Mouse (Mus musculus) 416B (cell line): Measurements from ENCODE around the gene Tmem164.

Experiments
- DNase-seq: peaks from one replicate; pipeline ENCODE4 v3.0.0; 2011; ENCODE audit warnings: low read depth

The Tmem164 gene

GRCm38 (mm10) chrX:142750775-142751174, 69.6 kb downstream of the Tmem164 start:
- DNase-seq: no peak

DNA sequence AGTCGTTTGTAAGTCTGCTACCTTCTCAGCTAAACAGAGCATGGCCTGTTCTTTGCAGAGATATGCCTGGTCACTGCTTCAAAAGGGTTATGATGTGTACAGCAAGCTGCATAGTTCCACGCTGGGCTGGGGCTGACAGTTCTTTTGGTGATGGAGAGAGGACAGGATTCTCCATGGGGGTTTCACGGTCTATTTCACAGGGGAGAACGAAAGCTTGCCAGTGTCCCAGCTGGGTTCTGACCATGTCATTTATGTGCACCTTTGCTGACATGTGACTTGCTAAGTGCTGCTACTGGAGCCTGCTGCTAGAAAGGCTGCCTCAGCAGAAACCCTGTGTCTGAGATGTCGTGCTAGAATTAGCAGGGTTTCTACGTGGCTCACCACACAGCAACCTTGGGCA, 74.3 kb downstream of the Tmem164 start:
- no peak for DNase-seq

GRCm38 (mm10) chrX:142760415-142760814, 79.2 kb downstream of the Tmem164 start:
- no peak for DNase-seq

DNA sequence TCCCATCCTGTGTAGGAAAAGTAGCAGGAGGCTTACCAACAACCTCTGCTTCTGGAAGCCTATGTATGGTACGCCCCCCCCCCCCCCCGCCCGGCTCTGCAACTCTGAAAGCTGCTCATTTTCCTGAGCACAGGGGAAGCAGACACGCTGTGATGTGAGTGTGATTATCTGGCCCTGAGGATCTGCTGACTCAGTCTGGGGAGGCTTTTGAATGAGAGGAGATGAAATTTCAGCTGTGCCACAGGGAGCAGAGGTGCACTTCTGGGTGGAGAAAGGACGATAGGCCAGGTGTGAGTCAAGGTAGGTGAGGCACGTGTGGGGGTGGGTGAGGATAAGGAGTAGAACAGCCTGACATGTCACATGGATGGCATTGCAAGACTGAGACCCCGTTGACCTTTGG, 82.1 kb downstream of the Tmem164 start:
- no peak for DNase-seq

DNA sequence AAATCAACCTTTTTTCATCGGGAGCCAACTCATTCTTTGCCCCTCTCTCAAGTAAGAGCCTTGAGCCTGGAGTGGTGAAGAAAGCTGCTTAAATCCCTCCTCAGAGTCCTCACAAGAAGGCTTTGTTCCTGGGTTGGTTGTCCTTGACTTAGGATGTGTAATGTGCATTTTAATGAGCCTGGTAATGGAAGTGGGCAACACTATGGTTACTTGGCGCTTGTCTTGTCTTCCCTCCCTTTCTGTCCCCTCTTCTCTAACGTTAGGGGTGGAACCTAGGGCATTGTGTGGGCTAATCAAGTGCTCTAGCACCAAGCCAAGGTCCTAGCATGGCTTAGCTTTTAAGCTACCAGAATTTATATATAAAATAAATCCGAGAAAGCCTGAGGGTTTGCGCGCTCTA, 88.5 kb downstream of the Tmem164 start:
- no peak for DNase-seq

GRCm38 (mm10) chrX:142773658-142774057, 92.5 kb downstream of the Tmem164 start:
- DNase-seq: no peak

- DNase-seq: no peak
Measured at GRCm38 (mm10) chrX:142776131-142776530, 94.9 kb downstream of the Tmem164 start.

GRCm38 (mm10) chrX:142778638-142779037, 97.4 kb downstream of the Tmem164 start:
- DNase-seq: peak; percentile 77

- no peak for DNase-seq
Measured at GRCm38 (mm10) chrX:142786160-142787052, 105.2 kb downstream of the Tmem164 start.

GRCm38 (mm10) chrX:142792185-142792584, 111.0 kb downstream of the Tmem164 start:
- peak; percentile 22 for DNase-seq

DNA sequence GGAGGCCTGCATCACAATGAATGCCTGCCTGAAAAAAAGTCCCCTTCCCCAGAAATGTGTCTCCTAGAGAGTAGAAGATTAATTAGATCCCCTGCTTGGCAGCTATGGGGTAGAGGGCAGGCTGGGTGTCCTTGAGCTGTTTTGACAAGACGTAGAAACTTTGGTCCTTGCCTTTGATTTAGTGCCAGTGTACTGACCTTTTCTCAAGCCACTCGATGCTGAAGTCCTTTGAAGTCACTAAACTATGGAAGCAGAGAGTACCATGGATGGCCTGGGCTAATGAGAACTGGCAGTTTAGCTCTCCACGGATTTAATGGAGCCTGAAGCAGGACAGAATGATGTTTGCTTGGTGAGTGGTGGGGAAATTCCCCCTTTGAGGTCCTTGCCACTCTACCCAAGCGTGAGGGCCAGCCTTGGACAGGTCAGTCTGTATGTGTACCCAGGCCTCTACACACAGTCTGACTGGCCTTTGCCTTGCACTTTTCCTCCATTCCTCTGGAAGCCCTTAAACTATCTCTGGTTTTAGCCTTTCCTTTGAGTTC, 112.9 kb downstream of the Tmem164 start:
- DNase-seq: no peak

GRCm38 (mm10) chrX:142804596-142804995, 123.4 kb downstream of the Tmem164 start:
- no peak for DNase-seq

GRCm38 (mm10) chrX:142806126-142806525, 124.9 kb downstream of the Tmem164 start:
- DNase-seq: no peak

DNA sequence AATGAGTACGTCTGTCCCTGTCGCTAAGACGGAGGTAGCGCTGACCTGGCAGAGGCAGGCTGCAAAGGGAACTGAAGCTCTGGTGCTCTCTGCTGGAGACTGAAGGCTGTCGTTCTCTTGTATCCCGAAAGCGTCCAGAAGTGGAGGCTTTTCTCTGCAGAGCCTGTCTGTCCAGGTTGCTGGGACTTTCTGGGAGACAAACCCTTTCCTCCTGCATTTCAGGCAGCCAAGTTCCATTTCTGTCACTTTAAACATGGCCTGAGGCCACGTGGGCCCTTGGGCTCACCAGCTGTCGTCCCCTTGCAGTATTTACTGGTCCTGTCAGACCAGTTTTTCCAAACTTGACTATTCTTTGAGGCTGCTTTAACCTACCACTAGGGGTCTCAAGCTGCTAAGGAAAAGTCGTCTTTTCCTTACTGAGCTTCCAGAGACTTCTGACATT, 125.4 kb downstream of the Tmem164 start:
- no peak for DNase-seq

- DNase-seq: peak; percentile 59
Measured at GRCm38 (mm10) chrX:142808411-142808810, 127.2 kb downstream of the Tmem164 start.

DNA sequence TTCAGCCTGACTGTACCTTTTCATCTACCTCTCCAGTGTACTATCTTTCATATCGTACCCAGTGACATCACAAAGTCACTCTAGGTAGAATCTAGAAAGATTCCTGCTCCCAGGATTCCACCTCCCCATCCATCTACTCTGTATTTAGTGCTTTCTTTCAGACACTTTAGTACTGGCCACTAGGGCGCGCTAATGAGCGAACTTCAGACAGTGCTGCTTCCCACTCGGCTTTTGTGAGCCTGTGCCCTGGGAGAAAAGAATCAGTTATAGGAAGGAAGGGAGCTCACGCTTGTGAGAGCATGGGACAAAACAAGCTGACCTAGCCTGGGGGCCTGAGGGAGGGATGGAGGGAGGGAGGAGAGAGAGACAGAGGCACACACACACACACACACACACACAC, 131.9 kb downstream of the Tmem164 start:
- peak; percentile 32 for DNase-seq

DNA sequence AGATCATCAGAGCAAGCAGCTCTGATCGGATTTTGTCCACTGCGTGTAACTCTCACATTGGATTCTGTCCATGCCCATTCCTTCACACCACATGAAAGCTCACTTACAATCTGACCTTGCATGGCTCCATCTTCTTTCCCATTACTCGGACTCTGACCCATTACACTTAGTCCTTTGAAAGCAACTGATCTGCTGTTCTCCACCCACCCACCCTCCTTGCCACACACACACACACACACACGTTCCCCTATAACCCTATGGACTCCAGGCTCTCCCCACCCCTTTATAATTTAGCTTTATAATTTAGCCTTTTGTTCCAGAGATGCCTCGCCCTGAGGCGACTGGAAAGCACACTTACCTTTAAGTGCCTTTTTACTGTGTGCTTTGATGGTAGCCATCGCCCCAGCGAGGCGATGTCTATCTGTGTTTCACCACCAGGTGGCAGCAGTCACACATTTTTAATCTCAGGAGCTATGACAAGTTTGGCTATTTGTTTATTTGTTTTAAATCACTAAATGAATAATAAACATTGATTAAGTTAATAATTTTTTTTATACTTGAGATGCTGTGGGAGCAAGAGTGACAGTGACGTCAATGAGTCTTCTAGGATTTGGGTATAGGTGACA, 137.0 kb downstream of the Tmem164 start:
- DNase-seq: peak; percentile 46

- DNase-seq: no peak
Measured at GRCm38 (mm10) chrX:142821239-142821638, 140.0 kb downstream of the Tmem164 start.

DNA sequence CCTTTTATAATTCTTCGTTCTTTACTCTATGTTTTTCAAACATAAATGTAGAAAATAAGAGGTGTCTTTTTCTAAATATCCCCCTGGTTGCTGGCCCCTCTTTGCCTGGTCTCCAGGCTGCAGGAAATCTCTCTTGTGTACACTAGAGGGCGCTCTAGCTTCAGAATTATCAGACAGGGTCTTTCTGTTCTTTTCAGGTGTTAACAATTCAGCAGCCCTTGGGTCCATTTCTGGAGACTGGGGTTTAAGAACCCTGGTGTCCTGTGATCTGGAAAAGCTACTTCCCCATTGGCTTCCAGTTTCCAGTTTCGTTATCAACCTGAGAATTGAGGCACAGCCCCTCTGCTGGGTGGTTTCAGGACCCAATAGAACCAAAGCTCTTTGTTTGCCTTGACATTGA, 140.6 kb downstream of the Tmem164 start:
- peak; percentile 34 for DNase-seq

DNA sequence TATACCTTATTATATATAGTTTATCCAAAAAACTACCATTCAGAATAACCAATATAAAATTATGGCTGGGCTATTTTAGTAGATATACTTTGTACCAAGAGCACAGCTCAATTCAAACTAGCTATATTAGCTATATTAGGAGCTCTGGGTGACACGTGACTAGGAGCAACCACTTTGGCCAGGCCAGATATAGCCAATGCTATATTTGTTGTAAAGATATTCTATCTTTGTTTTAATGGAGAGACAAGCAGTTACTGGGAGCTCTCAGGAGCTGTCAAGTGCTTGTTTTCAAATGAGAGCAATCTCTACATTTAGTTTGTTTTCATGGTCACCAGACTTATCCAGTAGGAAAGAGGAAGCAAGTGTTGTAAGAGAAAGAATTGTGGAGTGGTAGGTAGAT, 144.1 kb downstream of the Tmem164 start:
- DNase-seq: no peak

GRCm38 (mm10) chrX:142827644-142828043, 146.4 kb downstream of the Tmem164 start:
- DNase-seq: peak; percentile 23

DNA sequence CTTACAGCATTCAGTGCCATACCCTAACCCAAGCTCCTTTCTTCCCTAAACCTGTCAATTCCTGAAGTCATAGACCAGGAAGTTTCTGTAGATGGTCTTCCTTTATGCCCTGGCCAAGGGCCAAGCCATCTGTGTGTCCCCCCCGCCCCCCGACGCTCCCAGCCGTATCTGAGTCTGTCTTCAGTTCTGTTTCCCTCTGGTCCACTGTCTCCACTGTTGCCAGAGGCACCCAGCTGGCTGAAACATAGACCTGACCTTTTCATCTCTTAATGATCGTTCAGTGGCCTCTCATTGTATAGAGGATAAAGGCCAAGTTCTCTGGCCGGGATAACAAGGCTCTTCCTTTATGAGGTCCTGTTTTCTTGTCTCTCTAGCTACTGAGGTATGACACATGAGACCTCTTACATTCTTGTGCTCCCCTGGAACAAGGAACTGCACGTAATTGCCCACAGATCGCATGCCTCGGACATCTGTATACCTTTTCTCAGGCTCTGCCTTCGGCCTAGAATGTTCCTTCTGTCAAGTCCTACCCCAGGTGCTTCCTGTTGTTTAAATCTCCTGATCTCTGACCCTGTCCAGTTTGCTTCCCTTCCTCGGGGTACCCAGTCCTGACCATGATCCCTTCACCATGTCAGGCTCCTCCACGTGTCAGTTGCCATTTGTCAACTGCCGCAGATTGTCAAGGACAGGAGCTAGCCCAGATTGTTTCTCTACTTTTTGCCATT, 147.1 kb downstream of the Tmem164 start:
- no peak for DNase-seq
